Mouse (Mus musculus) ovary, postnatal 10 days (tissue): ENCODE measurements around the gene Rpl41.

Source experiments
- DNase-seq: peaks from one replicate; pipeline ENCODE4 v3.0.0; 2022; ENCODE audit warnings: low spot score

Gene Rpl41

DNA sequence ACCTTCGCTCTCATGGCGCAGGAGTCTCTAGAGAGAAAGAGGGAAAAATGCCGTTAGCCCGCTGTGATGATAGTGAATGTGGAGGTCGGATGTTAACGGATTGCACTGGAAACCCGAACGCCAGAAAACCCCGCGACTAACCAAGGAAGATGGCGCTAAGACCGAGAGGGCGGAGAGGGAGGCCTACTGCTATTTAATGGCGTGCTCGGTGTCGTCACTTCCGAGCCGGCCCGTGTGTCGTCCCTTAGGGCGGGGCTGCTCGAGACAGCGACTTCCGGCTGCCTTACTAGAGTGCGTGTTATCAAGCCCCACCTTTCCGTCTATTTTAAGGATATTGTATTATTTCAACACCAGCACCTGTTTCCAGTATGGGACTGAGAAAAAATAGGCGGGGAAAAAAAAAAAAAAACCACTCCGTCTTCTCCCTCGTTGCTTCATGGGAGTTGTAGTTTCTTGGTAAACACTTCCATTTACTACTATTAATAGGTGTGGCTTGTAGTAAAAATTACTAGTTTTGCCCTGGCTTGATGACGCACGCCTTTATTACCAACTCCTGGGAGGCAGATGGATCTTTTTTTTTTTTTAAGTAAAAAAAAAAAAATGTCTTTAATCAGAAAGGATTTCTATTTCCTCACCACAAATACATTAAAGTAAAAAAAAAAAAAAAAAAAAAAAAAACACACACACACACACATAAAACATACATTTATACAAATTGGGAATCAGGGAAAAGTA lies at the start of gene Rpl41:
TSS of gene Rpl41 (minus strand) at position 359 of the 735 bp plus-strand sequence.
- DNase-seq = peak; percentile 76

GRCm38 (mm10) chr10:128598476-128598875 lies 49.4 kb upstream of the Rpl41 start:
- DNase-seq = no peak

DNA sequence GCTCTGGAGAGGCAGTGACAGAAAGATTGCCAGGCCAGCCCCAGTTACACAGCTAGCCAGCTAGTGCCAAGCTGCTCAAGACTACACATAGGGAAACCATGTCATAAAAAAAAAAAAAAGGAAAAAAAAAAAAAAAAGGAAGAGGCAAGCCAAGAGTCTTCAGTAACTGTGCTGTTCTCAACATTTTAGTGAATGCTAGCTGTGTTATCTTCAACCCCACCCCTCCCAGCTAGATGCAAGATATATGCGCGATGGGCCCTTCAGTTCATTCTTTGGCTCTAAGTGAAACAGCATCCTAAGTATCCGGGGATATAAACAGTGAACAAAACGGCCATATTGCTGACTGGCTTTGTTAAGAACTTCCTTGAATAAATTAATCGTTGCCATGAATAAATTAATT lies 43.7 kb upstream of the Rpl41 start:
- DNase-seq = no peak

GRCm38 (mm10) chr10:128591436-128591835 lies 42.3 kb upstream of the Rpl41 start:
- DNase-seq = no peak

DNA sequence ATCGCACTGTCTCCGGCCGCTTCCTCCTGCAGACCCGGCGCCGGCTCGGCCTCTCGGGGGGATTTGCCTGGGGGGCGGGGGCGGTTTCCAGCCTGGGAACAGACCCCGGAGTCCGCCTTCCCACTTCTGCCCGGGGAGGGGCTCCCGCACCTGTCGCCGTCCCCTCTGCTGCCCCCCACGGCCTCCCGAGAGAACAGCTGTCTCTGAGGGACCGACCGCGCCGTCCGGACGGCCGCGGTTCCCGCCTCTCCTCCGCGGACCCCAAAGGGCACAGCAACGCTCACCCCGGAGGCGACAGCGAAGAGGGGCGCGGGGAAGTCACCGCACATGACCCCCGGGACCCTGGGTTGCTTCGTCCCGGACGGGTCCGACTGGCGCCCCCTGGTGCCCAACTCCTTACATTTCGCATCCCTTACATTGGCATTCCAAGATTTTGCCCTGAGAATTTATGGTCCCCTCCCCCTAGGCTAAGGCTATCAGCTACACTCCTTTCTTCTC lies 41.1 kb upstream of the Rpl41 start:
- peak; percentile 51 for DNase-seq

DNA sequence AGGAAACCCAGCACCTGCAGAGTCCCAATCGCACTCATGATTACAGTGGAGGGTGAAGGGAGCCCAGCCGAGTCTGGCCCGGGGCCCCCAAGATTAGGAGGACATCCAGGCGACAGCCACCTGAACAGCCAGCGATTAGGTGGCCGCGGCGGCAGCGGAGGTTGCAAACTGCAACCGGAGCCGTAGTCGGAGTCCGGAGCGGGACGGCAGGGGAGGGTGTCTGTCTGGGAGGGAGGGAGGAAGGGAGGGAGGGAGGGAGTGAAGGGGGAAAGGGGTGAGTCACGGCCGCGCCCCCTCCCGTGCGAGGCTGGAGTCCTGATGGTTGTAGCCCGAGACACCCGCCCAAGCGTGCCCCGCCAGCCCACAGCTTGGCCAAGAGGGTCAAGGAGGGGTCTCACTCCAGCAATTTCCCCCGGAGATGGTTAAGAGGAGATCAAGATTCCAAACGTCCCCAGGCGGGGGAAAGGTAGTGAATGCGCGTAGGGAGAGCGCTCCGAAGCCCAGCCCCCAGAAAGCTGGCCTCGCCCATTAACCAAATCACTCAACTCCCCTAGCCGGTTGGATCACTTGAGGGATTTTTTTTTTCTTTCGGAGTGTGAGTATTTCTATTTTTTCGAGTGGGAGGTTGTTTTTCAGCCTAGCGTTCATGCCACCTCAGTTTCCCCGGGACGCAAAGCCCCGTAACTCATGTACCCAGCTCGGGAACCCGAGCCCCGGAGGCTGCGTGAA lies 40.5 kb upstream of the Rpl41 start, which contains the start of gene Erbb3:
TSS of gene Erbb3 (minus strand) at position 189 of the 729 bp plus-strand sequence.
- DNase-seq = peak; percentile 35

- DNase-seq = no peak
Observed at GRCm38 (mm10) chr10:128588775-128589463, 39.8 kb upstream of the Rpl41 start.

DNA sequence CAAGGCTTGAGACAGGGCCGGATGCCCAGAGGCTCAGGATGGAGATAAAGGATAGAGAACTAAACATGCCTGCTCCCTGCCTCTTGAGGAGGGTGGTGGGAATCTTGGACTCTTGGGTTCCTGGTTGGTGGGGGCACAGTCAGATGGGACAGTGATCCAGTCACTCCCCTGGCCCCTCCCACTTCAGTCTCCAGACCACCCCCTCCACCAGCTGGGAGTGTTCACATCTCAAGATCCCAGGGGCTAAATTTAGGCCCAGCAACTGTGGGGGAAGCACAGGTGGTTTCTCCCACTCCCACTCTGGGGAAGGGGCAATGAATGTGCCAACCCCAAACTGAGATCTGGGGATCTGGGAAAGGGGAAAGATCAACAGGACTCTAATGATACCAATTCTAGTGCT lies 39.0 kb upstream of the Rpl41 start:
- DNase-seq = no peak

DNA sequence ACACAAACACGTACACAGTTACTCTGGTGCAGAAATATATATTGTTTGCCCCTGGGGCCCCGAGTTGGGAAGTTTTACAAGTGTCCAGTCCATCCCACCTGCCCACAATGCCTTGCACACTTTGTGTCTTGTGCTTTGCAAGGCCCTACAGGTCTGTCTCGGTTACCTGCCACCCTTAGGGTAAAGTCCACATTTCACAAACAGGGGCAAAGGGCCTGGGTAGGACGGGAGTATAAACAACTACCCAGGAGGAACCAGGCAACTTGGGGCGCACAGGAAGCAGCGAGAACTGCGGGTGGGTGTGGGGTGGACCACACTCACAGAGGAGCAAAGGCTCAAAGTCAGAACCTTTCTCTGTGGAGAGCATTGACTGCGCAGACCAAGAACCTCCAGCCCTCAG lies 38.6 kb upstream of the Rpl41 start:
- no peak for DNase-seq

- DNase-seq = no peak
Observed at GRCm38 (mm10) chr10:128587120-128587519, 38.0 kb upstream of the Rpl41 start.

GRCm38 (mm10) chr10:128586546-128586945 lies 37.4 kb upstream of the Rpl41 start:
- DNase-seq = no peak

DNA sequence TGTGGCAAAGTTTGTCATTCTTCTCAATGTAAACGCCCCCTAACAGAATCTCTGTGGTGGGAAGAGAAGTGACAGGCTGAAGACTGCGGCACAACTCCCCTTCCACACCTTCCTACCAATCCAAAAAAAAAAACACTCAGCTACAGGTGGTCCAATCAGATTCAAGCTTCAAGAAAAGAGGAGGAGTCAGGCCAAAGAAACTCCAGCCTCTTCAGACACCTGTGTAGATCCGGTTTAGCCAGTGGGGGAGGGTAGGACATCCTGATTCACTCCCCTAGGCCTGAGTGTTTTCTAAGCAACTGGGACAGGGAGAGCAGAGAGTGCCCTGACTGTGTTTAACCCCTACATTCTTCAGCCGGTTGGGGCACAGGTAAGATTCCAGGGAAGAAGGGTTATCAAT lies 35.3 kb upstream of the Rpl41 start:
- DNase-seq = no peak

- DNase-seq = no peak
Observed at GRCm38 (mm10) chr10:128583644-128584043, 34.5 kb upstream of the Rpl41 start.

DNA sequence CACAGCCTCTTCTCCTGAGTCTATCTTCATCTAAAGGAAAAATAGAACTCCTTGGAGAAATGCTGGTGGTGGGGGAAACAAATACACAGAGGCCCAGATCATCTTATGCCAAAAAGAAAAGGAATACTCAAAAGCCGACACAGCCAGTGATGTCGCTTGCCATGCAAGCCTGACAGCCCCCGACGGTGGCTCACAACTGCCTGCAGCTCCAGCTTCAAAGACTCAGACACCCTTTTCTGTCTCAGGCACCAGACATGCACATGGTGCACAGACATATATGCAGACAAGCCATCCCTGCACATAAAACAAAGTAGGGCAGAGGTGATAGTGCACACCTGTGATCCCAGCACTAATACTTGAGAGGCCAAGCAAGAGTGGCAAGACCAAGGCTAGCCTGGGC lies 30.6 kb upstream of the Rpl41 start:
- no peak for DNase-seq

GRCm38 (mm10) chr10:128579298-128579697 lies 30.2 kb upstream of the Rpl41 start:
- DNase-seq = no peak

DNA sequence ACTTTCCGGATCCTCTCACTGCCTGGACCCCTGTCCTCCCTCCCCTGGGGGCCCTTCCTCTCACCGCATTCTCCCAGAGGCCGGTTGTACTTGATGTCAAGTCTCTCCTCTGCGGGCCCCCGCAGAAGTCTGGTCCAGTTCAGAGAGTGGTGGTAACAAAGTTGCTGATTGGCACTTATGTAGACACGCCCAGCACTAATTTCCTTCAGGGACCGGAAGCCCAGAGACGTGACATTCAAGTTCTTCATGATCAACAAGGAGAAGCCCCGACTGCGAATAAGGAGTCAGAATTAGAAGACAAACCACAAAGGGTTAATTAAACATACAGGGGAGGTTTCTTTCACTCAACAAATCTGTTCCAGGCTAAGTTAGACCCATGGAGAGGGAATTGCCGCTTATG lies 29.2 kb upstream of the Rpl41 start:
- DNase-seq = no peak

DNA sequence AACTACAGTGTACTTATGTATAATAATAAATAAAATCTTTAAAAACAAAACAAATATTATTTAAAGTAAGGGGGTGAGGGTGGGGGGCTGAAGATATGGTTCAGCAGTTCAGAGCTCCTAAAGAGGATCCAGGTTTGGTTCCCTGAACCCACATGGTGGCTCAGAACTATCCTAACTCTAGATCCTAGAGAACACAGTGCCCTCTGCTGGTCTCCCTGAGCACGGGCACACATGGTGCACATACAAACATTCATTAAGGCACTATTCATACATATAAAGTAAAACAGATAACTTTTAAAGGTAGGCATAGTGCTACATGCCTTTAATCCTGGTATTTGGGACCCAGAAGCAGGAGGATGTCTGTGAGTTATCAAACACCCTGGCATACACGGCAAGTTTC lies 26.0 kb upstream of the Rpl41 start:
- no peak for DNase-seq

- DNase-seq = peak; percentile 86
Observed at GRCm38 (mm10) chr10:128565788-128566531, 16.9 kb upstream of the Rpl41 start, which contains the start of gene Pa2g4. TSS of gene Pa2g4 (minus strand) at chr10:128565987.

DNA sequence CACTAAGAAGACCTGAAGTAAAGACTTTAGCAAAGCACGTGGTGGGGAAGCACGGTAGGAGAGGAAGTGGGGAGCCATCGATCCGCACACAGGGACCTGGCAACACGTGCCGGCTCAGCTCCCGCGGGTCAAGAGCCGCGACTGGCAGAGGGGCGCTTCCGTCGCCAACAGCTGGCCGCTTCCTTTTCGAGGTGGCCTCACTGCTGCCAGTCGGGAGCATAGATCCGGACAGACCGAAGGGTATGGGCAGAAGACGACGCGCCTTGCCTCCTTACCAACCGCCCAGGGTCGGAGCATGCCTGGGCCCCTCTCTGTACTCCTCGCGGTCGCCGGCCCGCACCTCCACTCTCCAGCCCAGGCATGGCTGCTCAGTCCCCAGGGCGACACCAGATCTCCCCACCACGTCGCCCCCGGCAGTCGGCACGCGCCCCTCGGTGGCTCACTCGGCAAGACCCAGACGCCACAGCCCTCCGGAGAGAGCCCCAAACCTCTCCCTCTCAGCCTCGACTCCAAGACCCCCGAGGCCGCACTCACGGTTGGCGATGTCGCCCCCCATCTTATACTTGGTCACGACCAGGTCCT lies 16.2 kb upstream of the Rpl41 start:
- no peak for DNase-seq

DNA sequence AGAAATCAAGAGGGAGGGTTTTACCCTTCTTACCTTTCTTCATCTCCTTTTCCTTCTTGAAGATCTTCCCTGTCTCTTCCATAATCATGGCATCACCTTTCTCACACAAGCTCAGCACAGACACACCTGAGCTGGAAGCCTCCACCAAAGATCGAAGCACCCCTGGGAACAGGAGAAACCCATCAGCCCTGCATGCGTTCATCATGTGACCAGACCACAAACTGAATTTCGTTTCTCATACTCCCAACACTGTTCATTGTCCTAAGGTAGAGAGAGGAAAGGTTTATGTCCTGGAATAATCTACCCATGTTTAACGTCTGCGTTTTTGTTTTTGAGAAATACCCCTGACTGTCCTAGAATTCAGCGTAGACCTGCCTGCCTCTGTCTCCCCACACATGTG lies 14.4 kb upstream of the Rpl41 start:
- DNase-seq = no peak

DNA sequence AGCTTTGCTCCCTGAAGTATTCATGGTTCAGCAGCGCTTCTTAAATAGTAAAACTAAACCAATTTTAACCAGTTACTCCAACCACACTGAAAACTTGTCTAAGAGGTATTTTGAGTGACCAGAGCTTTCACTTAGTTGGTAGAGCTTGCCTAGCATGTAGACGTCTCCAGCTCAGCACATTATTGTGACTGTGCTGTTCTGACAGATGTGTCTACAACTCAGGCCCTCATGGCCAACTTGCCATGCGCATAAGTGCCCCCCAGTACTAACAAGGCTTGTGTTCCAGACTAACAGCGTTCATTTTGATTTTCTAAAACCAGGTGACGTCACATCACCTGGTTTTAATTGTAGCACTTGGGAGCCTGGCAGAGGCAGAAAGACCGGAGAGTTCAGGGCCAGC lies 7.9 kb upstream of the Rpl41 start:
- no peak for DNase-seq

DNA sequence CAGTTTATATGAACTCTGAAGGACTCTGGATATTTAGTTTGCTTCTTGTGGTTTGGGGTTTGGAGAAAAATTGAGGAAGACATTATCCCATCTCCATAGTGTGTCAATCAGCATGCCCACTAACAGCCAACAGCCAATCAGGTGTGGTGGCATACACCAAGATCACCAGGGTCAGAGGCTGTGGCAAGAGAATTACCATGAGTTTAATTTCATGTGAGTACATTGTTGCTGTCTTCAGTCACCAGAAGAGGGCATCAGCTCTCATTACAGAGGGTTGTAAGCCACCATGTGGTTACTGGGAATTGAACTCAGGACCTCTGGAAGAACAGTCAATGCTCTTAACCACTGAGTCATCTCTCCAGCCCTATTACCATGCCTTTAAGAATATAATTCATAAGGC lies 7.2 kb upstream of the Rpl41 start:
- DNase-seq = no peak
